In the genomic region with DNA sequence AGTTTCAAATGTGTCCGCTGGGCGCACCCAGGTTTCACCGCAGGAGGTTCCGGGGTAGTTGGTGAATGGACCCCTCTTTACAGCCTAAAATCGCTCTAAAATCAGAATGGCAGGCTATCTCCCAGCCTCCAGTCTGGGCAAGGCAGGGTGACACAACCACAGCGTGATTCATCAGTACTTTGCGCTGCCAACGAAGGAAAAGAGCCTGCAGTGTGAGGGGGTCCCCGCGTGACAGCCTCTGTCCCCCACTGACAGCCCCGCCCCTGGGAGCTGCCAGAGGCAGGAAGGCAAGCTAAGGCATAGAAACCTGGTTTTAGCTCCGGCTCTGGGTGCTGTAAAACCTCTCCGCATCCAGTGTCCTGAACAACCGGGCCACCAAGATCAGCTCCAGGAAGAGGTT, we compare ENCODE assay signal across 8 mouse cellular contexts. TPM values are rescaled to one million over a fixed set of nuclear protein-coding genes. Genes with fewer than 3 reads are reported as not detected.
DNase-seq lines count a peak whose midpoint lies in the region; ATAC-seq lines count a peak whose summit lies in the region.

No protein-coding gene starts in this region.

- no peaks in the 10 kb centered on the region for H3K9me3 ChIP-seq in erythroblast, embryonic 14.5 days (ENCODE audit: control insufficient read depth, low read length)
- H3K9me3 ChIP-seq in heart, embryonic 10.5 days: no peaks in the 10 kb centered on the region
- H3K9me3 ChIP-seq in liver, embryonic 11.5 days (ENCODE audit: control insufficient read depth, low read length): no peaks in the 10 kb centered on the region

- H3K9ac ChIP-seq in liver, embryonic 11.5 days (ENCODE audit: low read depth, low read length): peak overlapping the region; percentile 56

- no peak for ATAC-seq in erythroblast, adult 5-6 weeks (replicated peaks; ENCODE audit: low FRiP score, poor library complexity, severe bottlenecking)
- ATAC-seq in liver, embryonic 11.5 days (replicated peaks; ENCODE audit: low FRiP score): no peak; the same call in 1 of the 2 replicates
- ATAC-seq in monocyte, adult 5-6 weeks (replicated peaks; ENCODE audit: insufficient number of reproducible peaks, low FRiP score, low TSS enrichment, poor library complexity, severe bottlenecking): 0 out of 2 replicates have a peak, but pooled peaks have one; percentile 6

- peak overlapping the region; percentile 100 for H3K4me2 ChIP-seq in liver, embryonic 11.5 days

- 6% methylated on average over 14 of the region's 14 CpGs for WGBS in heart, embryonic 10.5 days
- WGBS in liver, embryonic 11.5 days: 7% methylated on average over 14 of the region's 14 CpGs

- peaks cover 20% of the 10 kb centered on the region for H3K4me1 ChIP-seq in erythroblast, embryonic 14.5 days (ENCODE audit: control insufficient read depth)
- H3K4me1 ChIP-seq in heart, embryonic 10.5 days: peaks cover 33% of the 10 kb centered on the region
- peaks cover 27% of the 10 kb centered on the region for H3K4me1 ChIP-seq in liver, embryonic 11.5 days (replicated peaks; ENCODE audit: control insufficient read depth, insufficient read depth, low read length)

- peak overlapping the region; percentile 55 for H3K4me3 ChIP-seq in erythroblast, embryonic 14.5 days (replicated peaks)
- H3K4me3 ChIP-seq in heart, embryonic 10.5 days: peak overlapping the region; percentile 72
- H3K4me3 ChIP-seq in liver, embryonic 11.5 days (ENCODE audit: low read depth, low read length): peak overlapping the region; percentile 62

- peak overlapping the region; percentile 73; the same call in 1 of the 2 replicates for H3K27ac ChIP-seq in heart, embryonic 10.5 days
- no peak overlapping the region for H3K27ac ChIP-seq in liver, embryonic 11.5 days (ENCODE audit: low read depth, low read length)

- peaks cover 59% of the 10 kb centered on the region for H3K27me3 ChIP-seq in erythroblast, embryonic 14.5 days (ENCODE audit: control insufficient read depth)
- H3K27me3 ChIP-seq in heart, embryonic 10.5 days (ENCODE audit: insufficient read depth, poor library complexity, severe bottlenecking): peaks cover 67% of the 10 kb centered on the region
- H3K27me3 ChIP-seq in liver, embryonic 11.5 days (replicated peaks; ENCODE audit: control insufficient read depth, insufficient read depth, low read length): peaks cover 36% of the 10 kb centered on the region

- no peaks in the 10 kb centered on the region for H3K36me3 ChIP-seq in erythroblast, embryonic 14.5 days (ENCODE audit: control insufficient read depth)
- H3K36me3 ChIP-seq in heart, embryonic 10.5 days: no peaks in the 10 kb centered on the region
- no peaks in the 10 kb centered on the region for H3K36me3 ChIP-seq in liver, embryonic 11.5 days (ENCODE audit: control insufficient read depth, insufficient read depth, low read length)

- peak; percentile 88 for DNase-seq in T-cell, adult 2 months (ENCODE audit: low spot score)
- no peak for DNase-seq in heart, embryonic 10.5 days (ENCODE audit: low spot score)
- DNase-seq in liver, embryonic 11.5 days (ENCODE audit: low spot score): peak; percentile 56
- DNase-seq in embryo, embryonic 10.5 days (ENCODE audit: low spot score): no peak
- no peak for DNase-seq in frontal cortex, postnatal 25 days (ENCODE audit: low spot score in 2 of 2)

RNA-seq across cellular contexts. Expression of a gene that starts 56.9 kb away (rescaled TPM):
- 0.03 and 0.05 TPM in 2 replicates for polyA plus RNA-seq in erythroblast, embryonic 14.5 days (2012)
- total RNA-seq in erythroblast, adult 5-6 weeks (2015; ENCODE audit: low replicate concordance): 1.0 TPM in 1 of 2 replicates, not detected in the other
- 0.68 and 4.2 TPM in 2 replicates for total RNA-seq in erythroblast, adult 5-6 weeks (2017; ENCODE audit: low replicate concordance)
- 0.23 and 0.38 TPM in 2 replicates for polyA plus RNA-seq in heart, embryonic 10.5 days (2016; fragmentation: Nextera tagmentation; extraction: Ambion mirVana)
- 0.77 TPM in 1 of 2 replicates, not detected in the other for polyA plus RNA-seq in liver, embryonic 11.5 days (2014; fragmentation: Nextera tagmentation; extraction: Ambion mirVana)
- total RNA-seq in monocyte, adult 5-6 weeks (2017): 43.0 to 147 TPM (median 60.9 TPM) in 3 replicates

Comparison
In these comparisons a context has a peak if more than half of its experiments do, and no peak if none do; other contexts are left out.
1. DNase-seq: peak in T-cell, adult 2 months (single experiment) and liver, embryonic 11.5 days (single experiment); none in heart, embryonic 10.5 days (single experiment), embryo, embryonic 10.5 days (single experiment) and frontal cortex, postnatal 25 days (0 of 2).
2. Peak in every context shown above with its lines, with median percentiles within 50 percentile points of each other: H3K4me3 ChIP-seq.